Mouse (Mus musculus): ENCODE results near the gene Olfr781. TPM values are rescaled to one million over a fixed set of nuclear protein-coding genes. Genes with fewer than 3 reads are reported as not detected.

Olfr781 gene
- polyA plus RNA-seq, 1 experiment: not detected

Other genes starting within 250 kb of the Olfr781 start
- gene Olfr767, start 245.9 kb upstream of the Olfr781 start, polyA plus RNA-seq (2012; rRNA removed): not detected in 2 replicates
- not detected in 2 replicates for gene Olfr768, start 229.5 kb upstream of the Olfr781 start, polyA plus RNA-seq (2012; rRNA removed)
- not detected in 2 replicates for gene Olfr769, start 211.0 kb upstream of the Olfr781 start, polyA plus RNA-seq (2012; rRNA removed)
- gene Olfr770, start 189.9 kb upstream of the Olfr781 start, polyA plus RNA-seq (2012; rRNA removed): not detected in 2 replicates
- not detected in 2 replicates for gene Olfr771, start 164.1 kb upstream of the Olfr781 start, polyA plus RNA-seq (2012; rRNA removed)
- not detected in 2 replicates for gene Olfr772, start 150.9 kb upstream of the Olfr781 start, polyA plus RNA-seq (2012; rRNA removed)
- gene Olfr773, start 141.4 kb upstream of the Olfr781 start, polyA plus RNA-seq (2012; rRNA removed): not detected in 2 replicates
- not detected in 2 replicates for gene Olfr774, start 92.7 kb upstream of the Olfr781 start, polyA plus RNA-seq (2012; rRNA removed)
- not detected in 2 replicates for gene Olfr775, start 80.4 kb upstream of the Olfr781 start, polyA plus RNA-seq (2012; rRNA removed)
- not detected in 2 replicates for gene Olfr776, start 69.7 kb upstream of the Olfr781 start, polyA plus RNA-seq (2012; rRNA removed)
- gene Olfr777, start 57.4 kb upstream of the Olfr781 start, polyA plus RNA-seq (2012; rRNA removed): not detected in 2 replicates
- not detected in 2 replicates for gene Olfr780, start 10.7 kb upstream of the Olfr781 start, polyA plus RNA-seq (2012; rRNA removed)
- gene Olfr782, start 20.0 kb downstream of the Olfr781 start, polyA plus RNA-seq (2012; rRNA removed): not detected in 2 replicates
- gene Olfr784, start 55.2 kb downstream of the Olfr781 start, polyA plus RNA-seq (2012; rRNA removed): 0.04 and 0.09 TPM in 2 replicates
- gene Olfr785, start 76.6 kb downstream of the Olfr781 start, polyA plus RNA-seq (2012; rRNA removed): not detected in 2 replicates
- gene Olfr786, start 98.5 kb downstream of the Olfr781 start, polyA plus RNA-seq (2012; rRNA removed): not detected in 2 replicates
- gene Olfr787, start 133.0 kb downstream of the Olfr781 start, polyA plus RNA-seq (2012; rRNA removed): not detected in 2 replicates
- not detected in 2 replicates for gene Olfr788, start 142.1 kb downstream of the Olfr781 start, polyA plus RNA-seq (2012; rRNA removed)
- gene Olfr789, start 155.9 kb downstream of the Olfr781 start, polyA plus RNA-seq (2012; rRNA removed): not detected in 2 replicates
- gene Olfr790, start 169.6 kb downstream of the Olfr781 start, polyA plus RNA-seq (2012; rRNA removed): not detected in 2 replicates
- not detected in 2 replicates for gene Olfr791, start 192.9 kb downstream of the Olfr781 start, polyA plus RNA-seq (2012; rRNA removed)
- not detected in 2 replicates for gene Olfr792, start 210.3 kb downstream of the Olfr781 start, polyA plus RNA-seq (2012; rRNA removed)
- not detected in 2 replicates for gene Olfr794, start 238.8 kb downstream of the Olfr781 start, polyA plus RNA-seq (2012; rRNA removed)

Measured in thymus, adult 2 months (tissue).